Mouse (Mus musculus): ENCODE measurements at regions not wholly inside any gene's neighbourhood (a gene's known extent, or its start where the extent isn't known, plus 50 kb on each side); places are given as distances from the start of the nearest gene placed in this dataset.

- H3K27me3 ChIP-seq, result no peaks in the 10 kb centered on the region
- ATAC-seq (replicated peaks), result no peak
- 65% methylated on average over 3 of the region's 3 CpGs for WGBS
- H3K36me3 ChIP-seq, result no peaks in the 10 kb centered on the region
- H3K4me3 ChIP-seq, result no peak overlapping the region
- no peak overlapping the region for H3K4me2 ChIP-seq (replicated peaks)
- H3K9ac ChIP-seq (replicated peaks), result no peak overlapping the region
- H3K27ac ChIP-seq (replicated peaks), result no peak overlapping the region
- H3K4me1 ChIP-seq, result no peaks in the 10 kb centered on the region
- H3K9me3 ChIP-seq, result no peaks in the 10 kb centered on the region
Measured at GRCm38 (mm10) chr17:14538527-14538926, 155.5 kb downstream of the Thbs2 start.

GRCm38 (mm10) chr17:14532979-14533314 lies 161.1 kb downstream of the Thbs2 start:
- H3K9me3 ChIP-seq, result no peaks in the 10 kb centered on the region

GRCm38 (mm10) chr17:14532298-14532978 lies 161.6 kb downstream of the Thbs2 start:
- WGBS, result 82% methylated on average over 8 of the region's 8 CpGs
- Histone ChIP-seq H3K9ac (replicated peaks) (no peak overlapping the region), H3K27me3 (no peaks in the 10 kb centered on the region), H3K4me3 (no peak overlapping the region), H3K4me1 (no peaks in the 10 kb centered on the region), H3K9me3 (no peaks in the 10 kb centered on the region), H3K27ac (replicated peaks) (no peak overlapping the region), H3K36me3 (no peaks in the 10 kb centered on the region), H3K4me2 (replicated peaks) (no peak overlapping the region)
- no peak for ATAC-seq (replicated peaks)

More at GRCm38 (mm10) chr17:14532979-14533314, 161.1 kb downstream of the Thbs2 start:
- no peak for ATAC-seq (replicated peaks)
- no peak overlapping the region for H3K4me2 ChIP-seq (replicated peaks)
- H3K9ac ChIP-seq (replicated peaks), result no peak overlapping the region
- H3K36me3 ChIP-seq, result no peaks in the 10 kb centered on the region
- H3K4me1 ChIP-seq, result no peaks in the 10 kb centered on the region
- H3K27ac ChIP-seq (replicated peaks), result no peak overlapping the region
- H3K4me3 ChIP-seq, result no peak overlapping the region
- WGBS, result 80% methylated on average over 4 of the region's 4 CpGs
- H3K27me3 ChIP-seq, result no peaks in the 10 kb centered on the region

GRCm38 (mm10) chr17:14531796-14532195 lies 162.2 kb downstream of the Thbs2 start:
- Histone ChIP-seq H3K27me3 (no peaks in the 10 kb centered on the region), H3K36me3 (no peaks in the 10 kb centered on the region), H3K4me3 (no peak overlapping the region), H3K27ac (replicated peaks) (no peak overlapping the region), H3K4me1 (no peaks in the 10 kb centered on the region), H3K9me3 (no peaks in the 10 kb centered on the region), H3K4me2 (replicated peaks) (no peak overlapping the region), H3K9ac (replicated peaks) (no peak overlapping the region)
- 92% methylated on average over 3 of the region's 3 CpGs for whole genome bisulfite sequencing
- 0 out of 2 replicates have a peak, but pooled peaks have one; percentile 11 for ATAC-seq (replicated peaks)

- no peak overlapping the region for H3K27ac ChIP-seq (replicated peaks)
- H3K4me1 ChIP-seq, result no peaks in the 10 kb centered on the region
- ATAC-seq (replicated peaks), result no peak
- no peak overlapping the region for H3K4me2 ChIP-seq (replicated peaks)
- H3K9ac ChIP-seq (replicated peaks), result no peak overlapping the region
- no peak overlapping the region for H3K4me3 ChIP-seq
- no peaks in the 10 kb centered on the region for H3K36me3 ChIP-seq
- H3K27me3 ChIP-seq, result no peaks in the 10 kb centered on the region
- no peaks in the 10 kb centered on the region for H3K9me3 ChIP-seq
- 91% methylated on average over 2 of the region's 2 CpGs for WGBS
Measured at GRCm38 (mm10) chr17:14527691-14528090, 166.3 kb downstream of the Thbs2 start.

GRCm38 (mm10) chr17:14525255-14525654 lies 168.8 kb downstream of the Thbs2 start:
- H3K27me3 ChIP-seq, result no peaks in the 10 kb centered on the region
- no peaks in the 10 kb centered on the region for H3K4me1 ChIP-seq
- H3K9ac ChIP-seq (replicated peaks), result 0 out of 2 replicates have a peak overlapping the region, but pooled peaks have one; percentile 7
- H3K27ac ChIP-seq (replicated peaks), result no peak overlapping the region
- H3K4me3 ChIP-seq, result no peak overlapping the region
- H3K36me3 ChIP-seq, result no peaks in the 10 kb centered on the region
- WGBS, result 72% methylated on average over 7 of the region's 7 CpGs
- no peak for ATAC-seq (replicated peaks)
- H3K9me3 ChIP-seq, result no peaks in the 10 kb centered on the region
- no peak overlapping the region for H3K4me2 ChIP-seq (replicated peaks)

GRCm38 (mm10) chr17:14524426-14525236 lies 169.4 kb downstream of the Thbs2 start:
- peak; percentile 66 for ATAC-seq (replicated peaks)
- Histone ChIP-seq H3K4me3 (no peak overlapping the region), H3K27ac (replicated peaks) (no peak overlapping the region), H3K9me3 (no peaks in the 10 kb centered on the region), H3K36me3 (no peaks in the 10 kb centered on the region), H3K27me3 (no peaks in the 10 kb centered on the region), H3K4me1 (no peaks in the 10 kb centered on the region), H3K4me2 (replicated peaks) (no peak overlapping the region), H3K9ac (replicated peaks) (no peak overlapping the region)
- WGBS, result 51% methylated on average over 13 of the region's 13 CpGs

- Histone ChIP-seq H3K4me1 (no peaks in the 10 kb centered on the region), H3K36me3 (no peaks in the 10 kb centered on the region), H3K9ac (replicated peaks) (no peak overlapping the region), H3K27ac (replicated peaks) (no peak overlapping the region), H3K4me2 (replicated peaks) (no peak overlapping the region), H3K9me3 (no peaks in the 10 kb centered on the region), H3K27me3 (no peaks in the 10 kb centered on the region), H3K4me3 (no peak overlapping the region)
- no peak for ATAC-seq (replicated peaks)
- 72% methylated on average over 2 of the region's 2 CpGs for WGBS
Measured at GRCm38 (mm10) chr17:14522011-14522410, 172.0 kb downstream of the Thbs2 start.

GRCm38 (mm10) chr17:14520565-14520964 lies 173.5 kb downstream of the Thbs2 start:
- no peaks in the 10 kb centered on the region for H3K9me3 ChIP-seq
- H3K9ac ChIP-seq (replicated peaks), result no peak overlapping the region
- peak; percentile 33; the same call in 1 of the 2 replicates for ATAC-seq (replicated peaks)
- no peaks in the 10 kb centered on the region for H3K27me3 ChIP-seq
- H3K36me3 ChIP-seq, result no peaks in the 10 kb centered on the region
- no peak overlapping the region for H3K4me2 ChIP-seq (replicated peaks)
- H3K4me1 ChIP-seq, result no peaks in the 10 kb centered on the region
- no peak overlapping the region for H3K27ac ChIP-seq (replicated peaks)
- 8% methylated on average over 5 of the region's 5 CpGs for WGBS
- no peak overlapping the region for H3K4me3 ChIP-seq

GRCm38 (mm10) chr17:14519367-14519766 lies 174.7 kb downstream of the Thbs2 start:
- 91% methylated on average over 4 of the region's 4 CpGs for WGBS
- no peak overlapping the region for H3K27ac ChIP-seq (replicated peaks)
- H3K9ac ChIP-seq (replicated peaks), result no peak overlapping the region
- no peaks in the 10 kb centered on the region for H3K27me3 ChIP-seq
- no peaks in the 10 kb centered on the region for H3K4me1 ChIP-seq
- no peak overlapping the region for H3K4me3 ChIP-seq
- no peak for ATAC-seq (replicated peaks)
- no peaks in the 10 kb centered on the region for H3K9me3 ChIP-seq
- H3K36me3 ChIP-seq, result no peaks in the 10 kb centered on the region
- H3K4me2 ChIP-seq (replicated peaks), result no peak overlapping the region

GRCm38 (mm10) chr17:14518216-14518615 lies 175.8 kb downstream of the Thbs2 start:
- Histone ChIP-seq H3K9ac (replicated peaks) (no peak overlapping the region), H3K27ac (replicated peaks) (no peak overlapping the region), H3K36me3 (no peaks in the 10 kb centered on the region), H3K27me3 (no peaks in the 10 kb centered on the region), H3K4me1 (no peaks in the 10 kb centered on the region), H3K4me3 (no peak overlapping the region), H3K9me3 (no peaks in the 10 kb centered on the region), H3K4me2 (replicated peaks) (no peak overlapping the region)
- no peak for ATAC-seq (replicated peaks)
- 81% methylated on average over 12 of the region's 12 CpGs for WGBS

- Histone ChIP-seq H3K27ac (replicated peaks) (no peak overlapping the region), H3K9ac (replicated peaks) (no peak overlapping the region), H3K27me3 (no peaks in the 10 kb centered on the region), H3K36me3 (no peaks in the 10 kb centered on the region), H3K9me3 (no peaks in the 10 kb centered on the region), H3K4me3 (no peak overlapping the region), H3K4me1 (no peaks in the 10 kb centered on the region), H3K4me2 (replicated peaks) (no peak overlapping the region)
- WGBS, result 82% methylated on average over 5 of the region's 5 CpGs
- no peak for ATAC-seq (replicated peaks)
Measured at GRCm38 (mm10) chr17:14517368-14517767, 176.7 kb downstream of the Thbs2 start.

All from forebrain, embryonic 15.5 days (tissue).